Mouse (Mus musculus) cortical plate, adult 2 months (tissue): ENCODE data around the gene Agbl1.

Experiments
- CTCF ChIP-seq: fragments of 200-500 bp; IDR thresholded peaks from 2 replicates; pipeline ENCODE4 v1.5.1; 2011; ENCODE audit warnings: mild to moderate bottlenecking, control low read depth, low read length; ENCODE audit not compliant: insufficient read depth; ENCODE audit errors: extremely low read depth
- POLR2A ChIP-seq: fragments of 200-500 bp; IDR thresholded peaks from 2 replicates; pipeline ENCODE4 v1.6.1; 2011; ENCODE audit warnings: mild to moderate bottlenecking, low read length, control low read depth; ENCODE audit not compliant: insufficient read depth; ENCODE audit errors: extremely low read depth

GRCm38 (mm10) chr7:76341601-76342000 lies 111.9 kb downstream of the Agbl1 start:
- no peak for TF ChIP-seq POLR2A
- no peak for TF ChIP-seq CTCF
